Mouse (Mus musculus) small intestine, adult 2 months (tissue): ENCODE measurements around the gene Saa2. TPM values are rescaled to one million over a fixed set of nuclear protein-coding genes. Genes with fewer than 3 reads are reported as not detected.

Experiments used
- H3K27ac ChIP-seq: fragments of 200-500 bp; 2 replicates; pipeline ENCODE4 v1.5.1; 2012; ENCODE audit warnings: low read depth, low read length, control low read depth, inconsistent platforms; ENCODE audit not compliant: insufficient read depth
- H3K27me3 ChIP-seq: fragments of 200-500 bp; 2 replicates; pipeline ENCODE4 v1.6.1; 2012; ENCODE audit warnings: mild to moderate bottlenecking, moderate library complexity, low read length, inconsistent platforms; ENCODE audit not compliant: control insufficient read depth, insufficient read depth
- H3K36me3 ChIP-seq: fragments of 200-500 bp; 2 replicates; pipeline ENCODE4 v1.6.1; 2012; ENCODE audit warnings: mild to moderate bottlenecking, low read length, control low read depth, inconsistent platforms; ENCODE audit not compliant: control insufficient read depth, insufficient read depth
- H3K4me1 ChIP-seq: fragments of 200-500 bp; 2 replicates; pipeline ENCODE4 v1.6.1; 2012; ENCODE audit warnings: low read length, inconsistent platforms, mixed read lengths; ENCODE audit not compliant: control insufficient read depth, insufficient read depth, insufficient read length
- H3K4me3 ChIP-seq: fragments of 200-500 bp; 2 replicates; pipeline ENCODE4 v1.5.1; 2012; ENCODE audit warnings: low read depth, mild to moderate bottlenecking, control low read depth, inconsistent platforms, low read length, moderate library complexity
- CTCF ChIP-seq: fragments of 200-500 bp; IDR thresholded peaks from 2 replicates; pipeline ENCODE4 v1.5.1; 2012; ENCODE audit warnings: low read depth, mild to moderate bottlenecking, control low read depth, inconsistent platforms, low read length, moderate library complexity, mixed read lengths; ENCODE audit not compliant: insufficient replicate concordance, insufficient read length; ENCODE audit errors: extremely low read depth
- POLR2A ChIP-seq: fragments of 200-500 bp; IDR thresholded peaks from 2 replicates; pipeline ENCODE4 v1.6.1; 2012; ENCODE audit warnings: low read depth, mild to moderate bottlenecking, control low read depth, inconsistent platforms, low read length, moderate library complexity
- WGBS: fragments of 180-500 bp; shearing (Covaris S2); methylation state at CpG from one replicate; pipeline ENCODE4 v1.1.7; 2018; 5-methylcytosine and 5-hydroxymethylcytosine counted together
- polyA plus RNA-seq: library from polyadenylated mRNA; depleted of rRNA; stranded (reverse); fragments of >200 nt; gene quantifications from 2 replicates; pipeline ENCODE4 v1.2.3, GENCODE M21; 2012; rRNA removed

Saa2 gene
- polyA plus RNA-seq: not detected in 2 replicates

GRCm38 (mm10) chr7:46751490-46751889, at the start of gene Saa2:
Saa2 (plus strand) TSS chr7:46751790.
- no peaks in the 10 kb centered on the region for H3K4me1 ChIP-seq
- TF ChIP-seq POLR2A (no peak), CTCF (no peak)
- 56% methylated on average over 3 of the region's 3 CpGs for WGBS

GRCm38 (mm10) chr7:46710390-46710844, 41.2 kb upstream of the Saa2 start, which contains the start of gene Saal1:
Saal1 (minus strand) TSS chr7:46710680.
- Histone ChIP-seq H3K36me3 (peaks cover 10% of the 10 kb centered on the region), H3K27me3 (no peaks in the 10 kb centered on the region), H3K4me3 (peak within 1 kb of the TSS; percentile 96), H3K4me1 (peaks cover 2% of the 10 kb centered on the region; the same call in 1 of the 2 replicates), H3K27ac (peak within 1 kb of the TSS; percentile 62)
- TF ChIP-seq POLR2A: peak; percentile 50; the same call in 1 of the 2 replicates
- peak; percentile 92 for TF ChIP-seq CTCF
- WGBS: under 1% methylated on average over 38 of the region's 38 CpGs

More at GRCm38 (mm10) chr7:46751490-46751889, at the start of gene Saa2:
- H3K4me3 ChIP-seq: no peak within 1 kb of the TSS
- no peak within 1 kb of the TSS for H3K27ac ChIP-seq
- H3K36me3 ChIP-seq: no peaks in the 10 kb centered on the region
- H3K27me3 ChIP-seq: no peaks in the 10 kb centered on the region

DNA sequence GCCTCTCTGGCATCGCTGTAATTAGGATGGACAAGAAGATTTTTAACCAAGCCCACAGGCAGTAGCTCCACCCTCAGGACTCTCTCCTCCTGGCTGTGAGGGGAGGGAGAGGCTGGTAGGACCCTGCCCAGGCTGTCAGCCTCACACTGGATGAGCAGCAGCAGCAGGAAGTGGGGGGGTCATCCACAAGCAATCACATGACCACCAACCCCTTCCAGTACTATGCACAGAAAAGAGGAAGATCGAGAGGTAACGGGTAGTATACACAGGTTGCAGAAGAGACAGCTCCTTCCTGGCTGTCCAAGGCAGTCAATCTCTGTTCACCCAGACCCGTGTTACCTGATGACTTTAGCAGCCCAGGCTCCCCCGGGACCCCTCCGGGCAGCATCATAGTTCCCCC, 39.3 kb upstream of the Saa2 start:
- Histone ChIP-seq H3K27me3 (no peaks in the 10 kb centered on the region), H3K36me3 (no peaks in the 10 kb centered on the region), H3K4me3 (no peak overlapping the region), H3K27ac (no peak overlapping the region), H3K4me1 (peaks cover 2% of the 10 kb centered on the region; the same call in 1 of the 2 replicates)
- TF ChIP-seq CTCF (no peak), POLR2A (no peak)
- WGBS: 75% methylated on average over 6 of the region's 6 CpGs

DNA sequence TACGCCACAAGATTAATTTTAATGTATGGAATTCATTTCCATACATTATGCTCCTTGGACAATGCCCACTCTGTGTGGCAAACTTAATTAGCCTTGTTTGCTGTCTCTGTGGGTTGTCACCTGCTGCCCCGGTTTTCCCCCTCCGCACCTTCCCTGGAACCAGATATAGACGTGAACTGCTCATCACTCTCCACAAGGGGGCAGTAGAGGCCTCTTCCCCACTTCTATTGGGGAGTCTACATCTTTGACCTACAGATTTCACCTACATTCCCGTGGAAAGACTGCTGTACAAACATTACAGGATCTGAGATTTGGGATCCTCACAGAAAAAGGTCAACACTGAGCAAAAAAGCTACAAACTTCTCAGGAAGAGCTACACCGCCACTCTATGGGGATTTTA, 37.1 kb upstream of the Saa2 start:
- H3K4me1 ChIP-seq: peaks cover 6% of the 10 kb centered on the region; the same call in 1 of the 2 replicates
- H3K27ac ChIP-seq: no peak overlapping the region
- WGBS: 25% methylated on average over 6 of the region's 6 CpGs
- TF ChIP-seq CTCF (peak; percentile 80; the same call in 1 of the 2 replicates), POLR2A (no peak)
- no peaks in the 10 kb centered on the region for H3K27me3 ChIP-seq
- H3K4me3 ChIP-seq: no peak overlapping the region
- no peaks in the 10 kb centered on the region for H3K36me3 ChIP-seq

DNA sequence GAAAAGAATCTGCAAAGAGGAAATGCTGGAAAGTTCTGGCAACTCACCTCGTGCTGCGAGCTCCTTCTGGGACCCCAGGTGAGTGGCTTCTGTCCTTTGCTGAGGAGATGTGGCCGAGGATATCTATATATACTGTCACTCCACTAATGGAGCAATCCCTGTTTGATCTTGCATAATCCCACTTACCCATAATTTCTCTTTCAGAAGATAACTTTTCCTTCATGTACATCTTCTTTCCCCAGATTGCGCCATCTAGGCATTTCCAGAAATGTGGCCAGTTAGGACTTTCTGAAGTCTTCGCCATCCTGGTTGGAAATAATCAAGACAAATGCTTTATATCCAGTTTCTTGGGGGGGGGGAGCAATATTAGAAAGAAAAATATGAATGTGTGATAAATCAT, 36.0 kb upstream of the Saa2 start, which contains the start of gene Saa3:
Gene Saa3, minus strand, starts transcription at position 101 of the 400 bp plus-strand sequence.
- 89% methylated on average over 5 of the region's 5 CpGs for WGBS
- Histone ChIP-seq H3K27ac (no peak within 1 kb of the TSS), H3K4me3 (no peak within 1 kb of the TSS), H3K36me3 (no peaks in the 10 kb centered on the region), H3K4me1 (peaks cover 7% of the 10 kb centered on the region), H3K27me3 (no peaks in the 10 kb centered on the region)
- TF ChIP-seq POLR2A: no peak
- TF ChIP-seq CTCF: no peak

DNA sequence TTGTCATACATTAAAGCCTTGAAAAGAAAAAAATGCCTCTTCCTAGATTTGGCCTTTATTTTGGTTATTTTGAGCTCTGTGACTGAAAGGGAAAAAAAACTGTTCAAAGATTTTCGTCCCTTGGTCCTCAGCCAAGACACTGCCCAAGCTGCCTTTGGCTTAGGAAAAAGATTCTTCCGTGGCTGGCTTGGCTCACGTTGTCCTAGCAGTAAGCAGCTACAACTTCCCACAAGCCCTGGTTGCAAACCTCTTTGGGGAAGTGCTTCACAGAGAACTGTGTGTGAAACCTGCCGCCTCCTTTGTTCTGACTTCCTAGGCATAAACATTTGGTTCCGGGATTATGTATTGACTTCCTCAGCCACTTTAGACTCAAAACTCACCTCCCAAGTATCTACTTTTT, 34.7 kb upstream of the Saa2 start:
- 30% methylated on average over 5 of the region's 5 CpGs for WGBS
- H3K4me1 ChIP-seq: peaks cover 6% of the 10 kb centered on the region
- H3K4me3 ChIP-seq: no peak overlapping the region
- no peak overlapping the region for H3K27ac ChIP-seq
- H3K27me3 ChIP-seq: no peaks in the 10 kb centered on the region
- TF ChIP-seq CTCF (no peak), POLR2A (no peak)
- no peaks in the 10 kb centered on the region for H3K36me3 ChIP-seq

DNA sequence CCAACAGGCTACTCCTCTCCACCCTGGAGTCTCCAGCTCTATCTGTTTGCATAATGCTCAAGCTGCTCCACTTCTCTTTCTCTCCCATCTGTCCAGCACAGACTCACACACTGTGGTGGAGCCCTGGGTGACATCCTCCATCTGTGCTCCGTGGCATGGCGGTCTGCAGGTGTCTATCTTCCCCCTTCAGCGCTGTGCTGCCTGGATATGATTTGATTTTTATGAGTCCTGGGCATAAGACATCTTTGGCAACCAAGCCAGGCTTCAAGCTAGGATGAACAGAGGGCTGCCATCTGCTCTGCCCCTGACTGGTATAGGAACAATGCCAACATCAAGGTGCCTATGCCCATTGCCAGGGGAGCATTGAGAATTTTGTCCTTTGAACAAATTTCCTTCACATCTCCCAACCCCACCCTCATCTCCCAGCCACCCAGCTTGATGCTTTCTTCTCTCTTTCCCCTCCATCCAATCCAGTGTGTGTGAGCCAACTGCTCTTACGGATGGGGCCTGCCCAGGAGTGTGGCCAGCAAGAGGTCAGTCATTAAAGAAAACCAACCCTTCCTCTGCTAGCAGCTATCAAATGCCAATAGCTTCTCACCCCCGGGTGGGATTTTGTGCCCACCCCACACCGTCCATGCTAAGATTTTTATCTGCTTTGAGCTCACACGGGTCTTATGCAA, 32.9 kb upstream of the Saa2 start:
- no peak overlapping the region for H3K4me3 ChIP-seq
- H3K4me1 ChIP-seq: peaks cover 13% of the 10 kb centered on the region
- no peak for TF ChIP-seq POLR2A
- TF ChIP-seq CTCF: no peak
- H3K27ac ChIP-seq: no peak overlapping the region
- no peaks in the 10 kb centered on the region for H3K27me3 ChIP-seq
- 80% methylated on average over 7 of the region's 7 CpGs for WGBS
- H3K36me3 ChIP-seq: no peaks in the 10 kb centered on the region
